Mouse (Mus musculus): ENCODE data around the gene Gbx2. TPM values are rescaled to one million over a fixed set of nuclear protein-coding genes. Genes with fewer than 3 reads are reported as not detected.

The Gbx2 gene
- polyA plus RNA-seq, 1 experiment from 2014 or later = 29.4 TPM

DNA sequence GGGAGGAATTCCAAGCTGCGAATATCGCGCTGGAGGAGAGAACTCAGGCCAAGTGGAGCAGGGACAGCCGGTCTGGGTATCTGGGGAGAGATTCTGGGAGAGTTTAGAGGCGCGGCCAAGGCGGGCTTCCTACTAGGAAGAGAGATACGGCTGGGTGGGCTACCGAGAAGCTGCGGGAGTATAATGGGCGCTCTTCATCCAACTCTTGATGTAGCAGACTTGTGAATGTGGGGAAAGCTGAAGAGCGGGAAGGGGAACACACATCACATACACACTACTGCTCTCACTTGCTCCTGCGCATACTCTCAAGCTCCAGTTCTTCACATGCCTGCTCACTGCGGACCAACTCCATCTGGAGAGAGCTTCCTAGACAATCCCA is 7.3 kb downstream of the Gbx2 start:
- Histone ChIP-seq H3K9me3 (replicated peaks) (no peaks in the 10 kb centered on the region), H3K4me2 (peak overlapping the region; percentile 24), H3K4me1 (peaks cover 42% of the 10 kb centered on the region), H3K36me3 (ENCODE audit: poor library complexity, severe bottlenecking) (no peaks in the 10 kb centered on the region), H3K4me3 (no peak overlapping the region), H3K9ac (no peak overlapping the region), H3K27ac (no peak overlapping the region), H3K27me3 (peaks cover 100% of the 10 kb centered on the region)
- 3% methylated on average over 14 of the region's 14 CpGs for WGBS
- no peak for ATAC-seq

GRCm38 (mm10) chr1:89922883-89923641 is 7.9 kb downstream of the Gbx2 start:
- peaks cover 41% of the 10 kb centered on the region for H3K4me1 ChIP-seq
- H3K27me3 ChIP-seq = peaks cover 100% of the 10 kb centered on the region
- H3K4me3 ChIP-seq = 0 out of 2 replicates have a peak overlapping the region, but pooled peaks have one; percentile 12
- no peak overlapping the region for H3K9ac ChIP-seq
- no peaks in the 10 kb centered on the region for H3K36me3 ChIP-seq (ENCODE audit: poor library complexity, severe bottlenecking)
- no peaks in the 10 kb centered on the region for H3K9me3 ChIP-seq (replicated peaks)
- under 1% methylated on average over 39 of the region's 41 CpGs for whole genome bisulfite sequencing
- no peak overlapping the region for H3K27ac ChIP-seq
- peak overlapping the region; percentile 24 for H3K4me2 ChIP-seq
- ATAC-seq = no peak

GRCm38 (mm10) chr1:89922282-89922681 is 8.7 kb downstream of the Gbx2 start:
- Histone ChIP-seq H3K36me3 (ENCODE audit: poor library complexity, severe bottlenecking) (no peaks in the 10 kb centered on the region), H3K27ac (no peak overlapping the region), H3K4me2 (no peak overlapping the region), H3K9ac (no peak overlapping the region), H3K4me1 (peaks cover 41% of the 10 kb centered on the region), H3K27me3 (peaks cover 100% of the 10 kb centered on the region), H3K4me3 (no peak overlapping the region), H3K9me3 (replicated peaks) (no peaks in the 10 kb centered on the region)
- under 1% methylated on average over 7 of the region's 7 CpGs for WGBS
- ATAC-seq = no peak

- H3K27ac ChIP-seq = no peak overlapping the region
- H3K9ac ChIP-seq = no peak overlapping the region
- no peak overlapping the region for H3K4me3 ChIP-seq
- no peak overlapping the region for H3K4me2 ChIP-seq
- 6% methylated on average over 10 of the region's 10 CpGs for WGBS
- no peaks in the 10 kb centered on the region for H3K9me3 ChIP-seq (replicated peaks)
- H3K27me3 ChIP-seq = peaks cover 100% of the 10 kb centered on the region
- peaks cover 36% of the 10 kb centered on the region for H3K4me1 ChIP-seq
- H3K36me3 ChIP-seq (ENCODE audit: poor library complexity, severe bottlenecking) = no peaks in the 10 kb centered on the region
- no peak for ATAC-seq
These were observed 9.2 kb downstream of the Gbx2 start for GRCm38 (mm10) chr1:89921806-89922205.

DNA sequence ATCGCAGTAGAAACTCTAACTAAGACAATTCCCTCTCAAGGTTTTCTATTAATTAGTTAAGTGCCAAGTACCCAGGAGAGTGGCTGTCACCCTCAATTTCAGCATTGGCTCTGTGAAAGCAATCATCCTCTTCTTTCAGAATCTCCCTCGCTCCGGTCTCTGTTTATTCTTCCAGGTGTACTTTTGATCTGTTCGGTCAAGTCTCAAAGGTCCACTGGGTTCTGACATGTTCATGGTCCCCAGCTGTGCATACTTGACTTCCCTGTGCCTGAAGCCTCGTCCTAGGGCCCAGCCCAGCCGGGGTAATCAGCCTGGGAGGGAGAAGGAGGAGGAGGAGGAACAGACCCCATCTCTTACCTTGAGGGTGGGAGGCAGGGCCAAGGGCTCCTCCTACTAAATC is 11.8 kb downstream of the Gbx2 start:
- Histone ChIP-seq H3K27ac (no peak overlapping the region), H3K4me3 (no peak overlapping the region), H3K9me3 (replicated peaks) (no peaks in the 10 kb centered on the region), H3K27me3 (peaks cover 87% of the 10 kb centered on the region), H3K36me3 (ENCODE audit: poor library complexity, severe bottlenecking) (no peaks in the 10 kb centered on the region), H3K9ac (no peak overlapping the region), H3K4me2 (no peak overlapping the region), H3K4me1 (peaks cover 14% of the 10 kb centered on the region)
- WGBS = 73% methylated on average over 6 of the region's 6 CpGs
- no peak for ATAC-seq

- ATAC-seq = no peak
These were observed 12.9 kb downstream of the Gbx2 start for GRCm38 (mm10) chr1:89918111-89918510.

DNA sequence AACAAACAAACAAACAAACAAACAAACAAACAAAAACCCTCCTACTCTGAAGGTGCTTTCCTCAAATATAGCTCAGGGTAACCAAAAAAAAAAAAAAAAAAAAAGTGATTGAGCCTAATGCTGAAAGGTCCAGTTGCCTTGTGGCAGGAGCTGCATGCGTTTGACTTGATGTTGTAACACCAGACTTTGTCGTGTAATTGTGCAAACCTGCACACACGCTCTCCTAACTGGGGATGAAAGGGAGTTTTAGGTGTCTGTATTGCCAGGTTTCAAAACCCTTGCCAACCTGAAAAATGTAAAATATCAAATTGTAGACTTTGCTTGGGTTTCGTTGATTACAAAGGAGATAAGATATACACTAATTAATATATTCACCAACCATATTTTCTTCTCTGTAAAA is 17.4 kb downstream of the Gbx2 start:
- Histone ChIP-seq H3K36me3 (ENCODE audit: poor library complexity, severe bottlenecking) (no peaks in the 10 kb centered on the region), H3K4me2 (no peak overlapping the region), H3K4me3 (no peak overlapping the region), H3K27ac (no peak overlapping the region), H3K9me3 (replicated peaks) (no peaks in the 10 kb centered on the region), H3K9ac (no peak overlapping the region), H3K27me3 (peaks cover 75% of the 10 kb centered on the region), H3K4me1 (0 out of 2 replicates have a peak, but pooled peaks cover 4% of the 10 kb centered on the region)
- WGBS = 73% methylated on average over 4 of the region's 4 CpGs
- no peak for ATAC-seq

More at GRCm38 (mm10) chr1:89918111-89918510, 12.9 kb downstream of the Gbx2 start:
- Histone ChIP-seq H3K4me1 (peaks cover 5% of the 10 kb centered on the region), H3K27me3 (peaks cover 85% of the 10 kb centered on the region), H3K27ac (no peak overlapping the region), H3K4me2 (no peak overlapping the region), H3K36me3 (ENCODE audit: poor library complexity, severe bottlenecking) (no peaks in the 10 kb centered on the region), H3K4me3 (no peak overlapping the region), H3K9me3 (replicated peaks) (no peaks in the 10 kb centered on the region), H3K9ac (no peak overlapping the region)
- WGBS = 11% methylated on average over 18 of the region's 18 CpGs

- WGBS = 42% methylated on average over 5 of the region's 5 CpGs
- ATAC-seq = no peak
- no peak overlapping the region for H3K4me3 ChIP-seq
These were observed 18.6 kb downstream of the Gbx2 start for GRCm38 (mm10) chr1:89912392-89912791.

GRCm38 (mm10) chr1:89909796-89910195 is 21.2 kb downstream of the Gbx2 start:
- no peak for ATAC-seq
- peaks cover 51% of the 10 kb centered on the region for H3K27me3 ChIP-seq
- H3K9ac ChIP-seq = no peak overlapping the region
- H3K4me2 ChIP-seq = no peak overlapping the region
- H3K36me3 ChIP-seq (ENCODE audit: poor library complexity, severe bottlenecking) = peaks cover 5% of the 10 kb centered on the region; the same call in 1 of the 2 replicates
- WGBS = 93% methylated on average over 8 of the region's 8 CpGs
- no peaks in the 10 kb centered on the region for H3K9me3 ChIP-seq (replicated peaks)
- no peak overlapping the region for H3K4me3 ChIP-seq
- H3K4me1 ChIP-seq = 0 out of 2 replicates have a peak, but pooled peaks cover 4% of the 10 kb centered on the region
- H3K27ac ChIP-seq = no peak overlapping the region

More at GRCm38 (mm10) chr1:89912392-89912791, 18.6 kb downstream of the Gbx2 start:
- Histone ChIP-seq H3K4me1 (0 out of 2 replicates have a peak, but pooled peaks cover 4% of the 10 kb centered on the region), H3K36me3 (ENCODE audit: poor library complexity, severe bottlenecking) (no peaks in the 10 kb centered on the region), H3K9me3 (replicated peaks) (no peaks in the 10 kb centered on the region), H3K27ac (no peak overlapping the region), H3K9ac (no peak overlapping the region), H3K4me2 (no peak overlapping the region), H3K27me3 (peaks cover 62% of the 10 kb centered on the region)

GRCm38 (mm10) chr1:89902641-89903040 is 28.3 kb downstream of the Gbx2 start:
- 78% methylated on average over 1 of the region's 1 CpGs for WGBS
- no peak for ATAC-seq

GRCm38 (mm10) chr1:89902236-89902635 is 28.7 kb downstream of the Gbx2 start:
- Histone ChIP-seq H3K27me3 (peaks cover 14% of the 10 kb centered on the region; the same call in 1 of the 2 replicates), H3K9ac (no peak overlapping the region), H3K4me2 (no peak overlapping the region), H3K4me3 (no peak overlapping the region), H3K36me3 (ENCODE audit: poor library complexity, severe bottlenecking) (peaks cover 5% of the 10 kb centered on the region; the same call in 1 of the 2 replicates), H3K27ac (no peak overlapping the region), H3K4me1 (peaks cover 7% of the 10 kb centered on the region; the same call in 1 of the 2 replicates), H3K9me3 (replicated peaks) (no peaks in the 10 kb centered on the region)
- 90% methylated on average over 2 of the region's 2 CpGs for WGBS
- no peak for ATAC-seq

More at GRCm38 (mm10) chr1:89902641-89903040, 28.3 kb downstream of the Gbx2 start:
- H3K36me3 ChIP-seq (ENCODE audit: poor library complexity, severe bottlenecking) = peaks cover 5% of the 10 kb centered on the region; the same call in 1 of the 2 replicates
- no peak overlapping the region for H3K9ac ChIP-seq
- H3K4me1 ChIP-seq = peaks cover 7% of the 10 kb centered on the region; the same call in 1 of the 2 replicates
- H3K27me3 ChIP-seq = peaks cover 14% of the 10 kb centered on the region; the same call in 1 of the 2 replicates
- no peak overlapping the region for H3K4me2 ChIP-seq
- H3K27ac ChIP-seq = no peak overlapping the region
- H3K4me3 ChIP-seq = no peak overlapping the region
- H3K9me3 ChIP-seq (replicated peaks) = no peaks in the 10 kb centered on the region

- H3K4me3 ChIP-seq = no peak overlapping the region
- no peak overlapping the region for H3K4me2 ChIP-seq
- peaks cover 14% of the 10 kb centered on the region; the same call in 1 of the 2 replicates for H3K27me3 ChIP-seq
- peaks cover 7% of the 10 kb centered on the region; the same call in 1 of the 2 replicates for H3K4me1 ChIP-seq
- 81% methylated on average over 4 of the region's 4 CpGs for WGBS
- no peak overlapping the region for H3K9ac ChIP-seq
- no peak overlapping the region for H3K27ac ChIP-seq
- no peak for ATAC-seq
- H3K36me3 ChIP-seq (ENCODE audit: poor library complexity, severe bottlenecking) = peaks cover 1% of the 10 kb centered on the region; the same call in 1 of the 2 replicates
- no peaks in the 10 kb centered on the region for H3K9me3 ChIP-seq (replicated peaks)
These were observed 29.6 kb downstream of the Gbx2 start for GRCm38 (mm10) chr1:89901381-89901780.

All from forebrain, embryonic 13.5 days (tissue).